Mouse (Mus musculus): ENCODE data around the gene Pcdh9.

- TF ChIP-seq CTCF (IDR thresholded peaks at IDR 0.05; ENCODE audit: borderline replicate concordance, extremely low read depth, insufficient read depth, insufficient read length) (no peak), POLR2A (IDR thresholded peaks at IDR 0.05; ENCODE audit: borderline replicate concordance, extremely low read depth, insufficient read depth, insufficient read length, poor library complexity, severe bottlenecking) (no peak)
Measured at GRCm38 (mm10) chr14:93055997-93056396, 834.5 kb downstream of the Pcdh9 start.

Measured in brain, embryonic 14.5 days (tissue).